Mouse (Mus musculus): Measurements from ENCODE around the gene Lrrc4c. TPM values are rescaled to one million over a fixed set of nuclear protein-coding genes. Genes with fewer than 3 reads are reported as not detected.

The Lrrc4c gene
- polyA plus RNA-seq (2015; fragmentation: Nextera tagmentation; extraction: Ambion mirVana): 1.1 and 1.2 TPM in 2 replicates

DNA sequence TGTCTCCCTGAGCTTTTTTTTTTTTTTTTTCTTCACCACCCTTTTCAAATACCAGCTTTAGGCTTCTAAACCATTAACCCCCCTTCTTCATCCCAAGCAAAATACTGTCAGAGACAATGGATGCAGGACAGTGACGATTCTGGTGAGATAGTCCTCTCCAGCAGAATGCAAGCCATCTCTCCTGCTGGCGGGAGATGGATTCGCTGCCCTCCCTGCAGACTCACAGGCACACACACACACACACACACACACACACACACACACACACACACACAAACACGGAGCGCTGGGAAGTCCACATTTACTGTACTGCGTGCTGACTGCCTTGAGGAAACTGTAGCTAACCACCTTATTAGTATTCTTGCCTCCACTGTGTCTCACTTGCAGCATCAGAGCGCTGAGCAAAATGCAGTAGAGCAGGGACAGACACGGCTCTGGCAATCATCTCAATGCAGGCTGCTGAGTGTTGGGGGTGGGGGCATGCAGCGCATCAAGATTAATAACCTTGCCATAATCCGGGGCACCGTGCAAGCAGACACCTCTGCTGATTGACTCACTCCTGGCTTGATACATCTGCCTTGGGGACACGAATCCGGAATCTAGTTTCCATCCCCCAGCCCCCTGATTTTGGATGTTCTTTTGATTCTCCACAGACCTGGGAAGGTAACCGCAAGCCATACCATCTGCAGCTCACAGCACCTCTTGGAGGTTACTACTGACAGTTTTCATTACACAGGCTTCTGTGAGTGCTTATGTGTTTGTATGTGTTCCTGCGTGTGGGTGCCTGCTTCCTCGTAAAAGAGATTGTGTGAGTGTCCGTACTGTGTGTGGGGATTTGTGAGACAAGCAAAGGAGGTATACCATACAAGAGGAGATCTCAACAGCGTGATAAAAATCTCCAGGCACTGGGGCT lies at the start of gene Lrrc4c:
TSS of gene Lrrc4c (plus strand) at position 783 of the 913 bp plus-strand sequence.
- no peak for ATAC-seq (replicated peaks; ENCODE audit: extremely low read depth, insufficient read depth, low FRiP score)
- Histone ChIP-seq H3K4me3 (ENCODE audit: low read length) (peak within 1 kb of the TSS; percentile 50), H3K4me2 (ENCODE audit: low read depth, low read length) (peak within 1 kb of the TSS; percentile 67), H3K36me3 (ENCODE audit: control insufficient read depth, insufficient read depth) (no peaks in the 10 kb centered on the region), H3K27me3 (ENCODE audit: control insufficient read depth, insufficient read depth, low read length) (no peaks in the 10 kb centered on the region), H3K4me1 (ENCODE audit: control insufficient read depth, insufficient read depth, low read length) (peaks cover 22% of the 10 kb centered on the region), H3K27ac (ENCODE audit: low read length) (no peak within 1 kb of the TSS; the same call in 1 of the 2 replicates), H3K9me3 (replicated peaks; ENCODE audit: control insufficient read depth, low read length) (no peaks in the 10 kb centered on the region), H3K9ac (ENCODE audit: low read length) (peak within 1 kb of the TSS; percentile 49)
- WGBS: 9% methylated on average over 18 of the region's 18 CpGs

DNA sequence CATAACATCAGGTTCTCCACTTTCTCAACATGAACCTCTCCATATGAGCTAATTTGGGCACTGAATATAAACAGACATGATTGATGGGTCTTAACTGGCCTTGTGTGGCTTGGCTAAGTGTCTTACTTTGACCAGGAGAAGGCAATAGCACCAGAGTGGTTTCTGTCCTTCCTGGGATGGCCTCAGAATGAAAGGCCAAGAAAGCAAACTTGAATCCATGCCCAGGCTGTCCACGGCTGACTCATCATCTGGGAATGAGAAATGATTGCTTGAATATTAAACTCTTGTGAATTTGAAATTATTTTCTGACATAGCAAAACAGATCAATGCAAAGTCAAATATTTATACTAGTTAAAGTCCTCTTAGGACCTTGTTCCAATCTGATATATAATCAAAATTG lies 42.9 kb upstream of the Lrrc4c start:
- no peaks in the 10 kb centered on the region for H3K27me3 ChIP-seq (ENCODE audit: control insufficient read depth, insufficient read depth, low read length)
- H3K4me1 ChIP-seq (ENCODE audit: control insufficient read depth, insufficient read depth, low read length): no peaks in the 10 kb centered on the region
- no peak overlapping the region for H3K4me3 ChIP-seq (ENCODE audit: low read length)
- H3K27ac ChIP-seq (ENCODE audit: low read length): no peak overlapping the region
- H3K36me3 ChIP-seq (ENCODE audit: control insufficient read depth, insufficient read depth): no peaks in the 10 kb centered on the region
- no peak for ATAC-seq (replicated peaks; ENCODE audit: extremely low read depth, insufficient read depth, low FRiP score)
- H3K4me2 ChIP-seq (ENCODE audit: low read depth, low read length): no peak overlapping the region
- no peak overlapping the region for H3K9ac ChIP-seq (ENCODE audit: low read length)
- WGBS: 83% methylated on average over 1 of the region's 1 CpGs
- H3K9me3 ChIP-seq (replicated peaks; ENCODE audit: control insufficient read depth, low read length): no peaks in the 10 kb centered on the region

DNA sequence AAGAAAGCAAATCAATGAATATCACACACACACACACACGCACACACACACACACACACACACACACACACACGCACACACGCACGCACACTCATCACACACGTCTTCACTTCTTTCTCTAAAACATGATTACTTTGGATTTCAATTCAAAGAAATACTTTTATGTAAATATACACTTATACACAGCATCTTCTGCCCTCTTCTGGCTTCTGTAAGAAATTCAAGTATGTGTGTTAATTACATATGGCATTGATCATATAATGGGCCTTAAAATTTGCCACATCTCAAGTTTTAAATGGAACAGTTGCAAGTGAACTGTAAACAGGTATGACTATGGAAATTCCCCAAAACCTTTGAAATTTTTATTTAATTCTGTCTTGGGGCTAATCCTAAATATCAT lies 35.0 kb upstream of the Lrrc4c start:
- no peaks in the 10 kb centered on the region for H3K36me3 ChIP-seq (ENCODE audit: control insufficient read depth, insufficient read depth)
- H3K27ac ChIP-seq (ENCODE audit: low read length): no peak overlapping the region
- no peaks in the 10 kb centered on the region for H3K9me3 ChIP-seq (replicated peaks; ENCODE audit: control insufficient read depth, low read length)
- WGBS: 80% methylated on average over 5 of the region's 5 CpGs
- no peaks in the 10 kb centered on the region for H3K4me1 ChIP-seq (ENCODE audit: control insufficient read depth, insufficient read depth, low read length)
- no peaks in the 10 kb centered on the region for H3K27me3 ChIP-seq (ENCODE audit: control insufficient read depth, insufficient read depth, low read length)
- H3K4me2 ChIP-seq (ENCODE audit: low read depth, low read length): no peak overlapping the region
- ATAC-seq (replicated peaks; ENCODE audit: extremely low read depth, insufficient read depth, low FRiP score): no peak
- no peak overlapping the region for H3K4me3 ChIP-seq (ENCODE audit: low read length)
- no peak overlapping the region for H3K9ac ChIP-seq (ENCODE audit: low read length)

DNA sequence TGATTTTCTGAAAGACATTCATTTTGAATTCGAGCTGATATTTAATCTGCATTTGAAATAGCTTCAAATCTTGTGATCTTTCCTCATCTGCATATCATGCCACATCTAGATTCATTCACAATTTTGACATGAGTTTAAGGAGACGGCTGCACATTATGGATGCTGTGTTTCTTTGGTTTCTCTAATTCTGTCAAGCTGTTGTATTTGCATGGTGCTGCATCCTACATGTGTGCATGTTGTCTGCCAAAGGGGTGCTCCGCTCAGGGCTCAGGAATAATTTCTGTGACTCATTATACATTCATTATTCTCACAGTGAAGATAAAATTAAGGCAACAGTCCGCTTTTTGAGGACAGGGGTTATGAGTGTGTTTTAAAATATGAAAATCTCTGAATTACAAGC lies 30.5 kb upstream of the Lrrc4c start:
- Histone ChIP-seq H3K4me1 (ENCODE audit: control insufficient read depth, insufficient read depth, low read length) (no peaks in the 10 kb centered on the region), H3K9me3 (replicated peaks; ENCODE audit: control insufficient read depth, low read length) (no peaks in the 10 kb centered on the region), H3K4me3 (ENCODE audit: low read length) (no peak overlapping the region), H3K27ac (ENCODE audit: low read length) (no peak overlapping the region), H3K36me3 (ENCODE audit: control insufficient read depth, insufficient read depth) (no peaks in the 10 kb centered on the region), H3K27me3 (ENCODE audit: control insufficient read depth, insufficient read depth, low read length) (no peaks in the 10 kb centered on the region), H3K4me2 (ENCODE audit: low read depth, low read length) (no peak overlapping the region), H3K9ac (ENCODE audit: low read length) (no peak overlapping the region)
- 68% methylated on average over 4 of the region's 4 CpGs for WGBS
- ATAC-seq (replicated peaks; ENCODE audit: extremely low read depth, insufficient read depth, low FRiP score): no peak

DNA sequence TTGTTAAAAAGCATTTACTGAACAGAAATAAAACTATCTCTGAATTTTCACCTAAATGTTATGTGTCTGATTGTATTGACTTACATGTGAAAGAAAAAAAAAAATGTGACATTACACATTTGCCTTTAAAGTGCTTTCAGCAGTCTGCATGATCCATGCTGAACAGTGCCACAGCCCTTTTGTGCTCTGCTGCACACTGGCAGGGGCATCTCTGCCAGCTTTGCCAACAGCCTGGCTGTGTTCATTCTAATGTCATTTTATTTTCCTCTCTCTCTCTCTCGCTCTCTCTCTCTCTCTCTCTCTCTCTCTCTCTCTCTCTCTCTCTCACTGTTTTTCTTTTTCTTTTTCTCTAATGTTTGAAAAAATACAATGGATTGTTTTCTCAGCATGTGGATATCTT lies 27.4 kb upstream of the Lrrc4c start:
- WGBS: 44% methylated on average over 1 of the region's 1 CpGs

DNA sequence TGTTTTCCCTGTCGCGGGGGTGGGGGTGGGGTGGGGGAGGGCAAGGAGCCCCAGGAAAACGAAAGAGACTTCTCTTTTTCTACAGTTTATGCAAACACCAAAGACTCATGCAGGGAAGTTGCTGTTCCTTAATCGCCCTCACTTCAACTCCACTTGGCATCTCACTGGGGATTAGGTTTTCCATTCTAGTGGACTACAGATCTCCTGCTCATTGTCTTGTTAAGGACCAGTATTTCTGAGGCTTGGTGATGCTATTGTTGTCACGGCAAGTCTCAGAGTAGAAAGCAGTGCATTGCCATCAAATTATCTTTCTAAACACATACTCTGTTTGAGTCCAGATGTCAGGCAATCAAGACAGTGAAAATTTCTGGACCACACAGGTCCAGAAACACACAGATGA lies 2.9 kb upstream of the Lrrc4c start:
- Histone ChIP-seq H3K9me3 (replicated peaks; ENCODE audit: control insufficient read depth, low read length) (no peaks in the 10 kb centered on the region), H3K36me3 (ENCODE audit: control insufficient read depth, insufficient read depth) (no peaks in the 10 kb centered on the region), H3K27me3 (ENCODE audit: control insufficient read depth, insufficient read depth, low read length) (no peaks in the 10 kb centered on the region), H3K4me3 (ENCODE audit: low read length) (no peak overlapping the region), H3K4me2 (ENCODE audit: low read depth, low read length) (peak overlapping the region; percentile 40), H3K9ac (ENCODE audit: low read length) (no peak overlapping the region), H3K27ac (ENCODE audit: low read length) (no peak overlapping the region), H3K4me1 (ENCODE audit: control insufficient read depth, insufficient read depth, low read length) (peaks cover 14% of the 10 kb centered on the region)
- no peak for ATAC-seq (replicated peaks; ENCODE audit: extremely low read depth, insufficient read depth, low FRiP score)
- 8% methylated on average over 5 of the region's 5 CpGs for WGBS

More for the DNA sequence above, 27.4 kb upstream of the Lrrc4c start:
- no peaks in the 10 kb centered on the region for H3K27me3 ChIP-seq (ENCODE audit: control insufficient read depth, insufficient read depth, low read length)
- H3K4me1 ChIP-seq (ENCODE audit: control insufficient read depth, insufficient read depth, low read length): no peaks in the 10 kb centered on the region
- no peak overlapping the region for H3K27ac ChIP-seq (ENCODE audit: low read length)
- H3K9ac ChIP-seq (ENCODE audit: low read length): no peak overlapping the region
- no peak overlapping the region for H3K4me2 ChIP-seq (ENCODE audit: low read depth, low read length)
- no peak overlapping the region for H3K4me3 ChIP-seq (ENCODE audit: low read length)
- no peaks in the 10 kb centered on the region for H3K36me3 ChIP-seq (ENCODE audit: control insufficient read depth, insufficient read depth)
- no peaks in the 10 kb centered on the region for H3K9me3 ChIP-seq (replicated peaks; ENCODE audit: control insufficient read depth, low read length)
- no peak for ATAC-seq (replicated peaks; ENCODE audit: extremely low read depth, insufficient read depth, low FRiP score)

DNA sequence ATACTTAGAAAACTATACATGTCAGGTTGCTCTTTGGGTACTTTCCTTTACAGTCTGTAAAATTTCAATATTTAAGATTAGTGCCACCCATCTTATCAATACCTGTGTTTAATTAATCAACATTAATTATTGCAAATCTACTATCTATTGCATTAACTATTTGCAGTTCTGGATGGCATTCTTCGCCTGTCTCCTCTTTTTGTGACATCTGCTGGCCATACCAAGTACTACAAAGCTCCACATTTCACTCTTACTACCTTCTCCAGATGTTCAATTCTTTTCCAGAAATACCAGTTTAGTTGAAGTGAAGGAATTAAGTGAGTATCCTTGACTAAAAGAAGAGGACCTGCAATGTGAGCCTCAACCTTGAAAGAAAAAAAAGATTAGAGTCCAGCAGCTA lies 1.4 kb upstream of the Lrrc4c start:
- ATAC-seq (replicated peaks; ENCODE audit: extremely low read depth, insufficient read depth, low FRiP score): no peak
- no peaks in the 10 kb centered on the region for H3K9me3 ChIP-seq (replicated peaks; ENCODE audit: control insufficient read depth, low read length)
- no peaks in the 10 kb centered on the region for H3K27me3 ChIP-seq (ENCODE audit: control insufficient read depth, insufficient read depth, low read length)
- H3K27ac ChIP-seq (ENCODE audit: low read length): no peak overlapping the region
- no peak overlapping the region for H3K4me3 ChIP-seq (ENCODE audit: low read length)
- WGBS: 41% methylated on average over 1 of the region's 1 CpGs
- H3K4me1 ChIP-seq (ENCODE audit: control insufficient read depth, insufficient read depth, low read length): peaks cover 22% of the 10 kb centered on the region
- H3K4me2 ChIP-seq (ENCODE audit: low read depth, low read length): no peak overlapping the region
- H3K9ac ChIP-seq (ENCODE audit: low read length): no peak overlapping the region
- H3K36me3 ChIP-seq (ENCODE audit: control insufficient read depth, insufficient read depth): no peaks in the 10 kb centered on the region

DNA sequence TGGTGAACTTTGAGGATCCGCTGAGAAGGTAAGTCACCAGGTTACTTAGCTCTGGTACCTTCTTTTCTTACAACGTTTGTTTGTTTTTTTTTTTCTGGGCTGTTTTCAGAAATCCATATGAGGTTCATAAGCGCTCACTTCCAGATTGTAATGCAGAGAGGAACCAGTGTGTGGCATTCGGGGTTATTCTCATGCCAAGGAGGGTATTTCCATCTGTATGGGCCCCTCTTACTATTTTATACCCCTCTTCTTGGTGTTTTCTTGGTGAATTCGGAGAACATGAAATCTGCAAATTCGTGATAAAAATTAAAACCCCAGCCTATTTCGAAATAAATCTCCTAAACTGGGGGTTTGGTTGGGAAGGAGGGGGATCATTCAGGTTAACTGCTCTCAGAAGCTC lies 587 bp downstream of the Lrrc4c start:
- Histone ChIP-seq H3K9ac (ENCODE audit: low read length) (peak overlapping the region; percentile 49), H3K36me3 (ENCODE audit: control insufficient read depth, insufficient read depth) (no peaks in the 10 kb centered on the region), H3K4me1 (ENCODE audit: control insufficient read depth, insufficient read depth, low read length) (peaks cover 22% of the 10 kb centered on the region), H3K9me3 (replicated peaks; ENCODE audit: control insufficient read depth, low read length) (no peaks in the 10 kb centered on the region), H3K27ac (ENCODE audit: low read length) (no peak overlapping the region), H3K4me2 (ENCODE audit: low read depth, low read length) (peak overlapping the region; percentile 67), H3K4me3 (ENCODE audit: low read length) (peak overlapping the region; percentile 50), H3K27me3 (ENCODE audit: control insufficient read depth, insufficient read depth, low read length) (no peaks in the 10 kb centered on the region)
- ATAC-seq (replicated peaks; ENCODE audit: extremely low read depth, insufficient read depth, low FRiP score): no peak
- WGBS: 23% methylated on average over 7 of the region's 7 CpGs

DNA sequence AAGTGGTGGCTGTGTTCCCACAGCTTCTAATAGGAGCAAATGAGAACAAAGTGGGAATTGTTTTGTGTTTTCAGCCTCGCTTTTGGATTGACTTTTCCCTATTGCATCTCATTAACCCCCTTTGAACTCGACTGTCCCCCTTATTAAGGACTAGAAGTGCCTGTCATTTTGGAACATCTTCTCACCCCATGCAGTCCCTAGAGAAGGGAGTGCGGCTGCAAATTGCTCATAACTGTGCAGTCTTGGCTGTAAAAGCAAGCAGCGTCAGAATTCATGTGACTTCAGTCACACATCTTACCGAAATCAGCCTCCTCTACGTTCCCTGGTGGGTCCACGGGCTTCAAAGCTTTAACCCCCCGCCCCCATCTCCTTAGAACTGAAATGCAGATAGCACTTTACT lies 1.2 kb downstream of the Lrrc4c start:
- Histone ChIP-seq H3K9me3 (replicated peaks; ENCODE audit: control insufficient read depth, low read length) (no peaks in the 10 kb centered on the region), H3K4me1 (ENCODE audit: control insufficient read depth, insufficient read depth, low read length) (peaks cover 22% of the 10 kb centered on the region), H3K27ac (ENCODE audit: low read length) (peak overlapping the region; percentile 35), H3K4me3 (ENCODE audit: low read length) (peak overlapping the region; percentile 45), H3K9ac (ENCODE audit: low read length) (peak overlapping the region; percentile 49), H3K36me3 (ENCODE audit: control insufficient read depth, insufficient read depth) (no peaks in the 10 kb centered on the region), H3K27me3 (ENCODE audit: control insufficient read depth, insufficient read depth, low read length) (no peaks in the 10 kb centered on the region), H3K4me2 (ENCODE audit: low read depth, low read length) (peak overlapping the region; percentile 65)
- ATAC-seq (replicated peaks; ENCODE audit: extremely low read depth, insufficient read depth, low FRiP score): no peak
- 12% methylated on average over 8 of the region's 8 CpGs for WGBS

Data from heart, embryonic 16.5 days (tissue).